Mouse (Mus musculus) liver, adult 2 months (tissue): ENCODE measurements around the gene Fam50b. TPM values are rescaled to one million over a fixed set of nuclear protein-coding genes. Genes with fewer than 3 reads are reported as not detected.

Experiments
- DNase-seq: peaks from one replicate; pipeline ENCODE4 v3.0.0-alpha.2; 2011; ENCODE audit warnings: low read depth, low spot score; ENCODE audit errors: extremely low read depth
- H3K27ac ChIP-seq: fragments of 200-500 bp; replicated peaks from 2 replicates; pipeline ENCODE4 v1.5.1; 2012; ENCODE audit warnings: low read depth, mild to moderate bottlenecking, control low read depth, inconsistent platforms, low read length; ENCODE audit not compliant: insufficient read depth
- H3K27me3 ChIP-seq: fragments of 200-500 bp; 2 replicates; pipeline ENCODE4 v1.6.1; 2012; ENCODE audit warnings: mild to moderate bottlenecking, moderate library complexity, low read length, inconsistent platforms; ENCODE audit not compliant: control insufficient read depth, insufficient read depth
- H3K36me3 ChIP-seq: fragments of 200-500 bp; 2 replicates; pipeline ENCODE4 v1.6.1; 2012; ENCODE audit warnings: low read length, inconsistent platforms; ENCODE audit not compliant: control insufficient read depth, insufficient read depth
- H3K4me1 ChIP-seq: fragments of 200-500 bp; 2 replicates; pipeline ENCODE4 v1.6.1; 2011; ENCODE audit warnings: low read length; ENCODE audit not compliant: control insufficient read depth, insufficient read depth
- H3K4me3 ChIP-seq: fragments of 200-500 bp; 2 replicates; pipeline ENCODE4 v1.5.1; 2011; ENCODE audit warnings: low read depth, mild to moderate bottlenecking, control low read depth, low read length, moderate library complexity; ENCODE audit not compliant: insufficient read depth
- H3K79me2 ChIP-seq: fragments of 200-500 bp; 2 replicates; pipeline ENCODE4 v1.6.1; 2012; ENCODE audit warnings: inconsistent platforms, mild to moderate bottlenecking, low read length, moderate library complexity; ENCODE audit not compliant: control insufficient read depth, insufficient read depth
- H3K9ac ChIP-seq: fragments of 200-500 bp; 2 replicates; pipeline ENCODE4 v1.6.1; 2012; ENCODE audit warnings: low read depth, mild to moderate bottlenecking, control low read depth, inconsistent platforms, low read length
- CTCF ChIP-seq: fragments of 200-500 bp; IDR thresholded peaks from 2 replicates; pipeline ENCODE4 v1.5.1; 2011; ENCODE audit warnings: low read depth, low read length, control low read depth
- POLR2A ChIP-seq: fragments of 200-500 bp; IDR thresholded peaks from 2 replicates; pipeline ENCODE4 v1.6.1; 2011; ENCODE audit warnings: low read length, control low read depth; ENCODE audit not compliant: insufficient read depth; ENCODE audit errors: extremely low read depth
- WGBS: fragments of 180-500 bp; shearing (Covaris S2); methylation state at CpG from one replicate; pipeline ENCODE4 v1.1.7; 2018; 5-methylcytosine and 5-hydroxymethylcytosine counted together
- polyA plus RNA-seq: library from polyadenylated mRNA; depleted of rRNA; stranded (reverse); fragments of >200 nt; gene quantifications from 2 replicates; pipeline ENCODE4 v1.2.3, GENCODE M21; 2012; rRNA removed
- total RNA-seq: library from RNA; depleted of rRNA; stranded (reverse); fragments of >200 nt; gene quantifications from 2 replicates; pipeline ENCODE4 v1.2.3, GENCODE M21; 2014; rRNA removed

The Fam50b gene
- total RNA-seq = 0.47 TPM in 1 of 2 replicates, not detected in the other
- 0.45 and 0.59 TPM in 2 replicates for polyA plus RNA-seq

DNA sequence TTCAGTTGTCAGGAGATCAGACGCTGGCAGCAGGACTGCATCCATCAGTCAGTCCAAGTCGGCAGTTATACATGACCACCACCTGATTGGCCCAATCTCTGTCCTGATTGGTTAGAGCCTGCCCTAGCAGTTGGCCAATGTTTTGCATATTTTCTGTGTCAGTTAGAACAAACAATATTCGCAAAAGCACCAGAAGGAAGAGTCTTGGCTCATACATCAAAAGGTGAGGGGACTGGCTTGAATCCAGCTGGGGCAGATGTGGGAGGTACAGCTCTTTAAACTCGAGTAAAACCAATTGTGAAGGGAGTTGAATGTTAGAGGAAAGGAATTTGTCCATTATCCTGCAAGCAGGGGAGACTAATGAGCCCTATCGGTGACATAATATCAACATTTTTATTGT is at the start of gene Fam50b:
TSS of gene Fam50b (plus strand) at position 165 of the 400 bp plus-strand sequence.
- peak; percentile 99 for DNase-seq

DNA sequence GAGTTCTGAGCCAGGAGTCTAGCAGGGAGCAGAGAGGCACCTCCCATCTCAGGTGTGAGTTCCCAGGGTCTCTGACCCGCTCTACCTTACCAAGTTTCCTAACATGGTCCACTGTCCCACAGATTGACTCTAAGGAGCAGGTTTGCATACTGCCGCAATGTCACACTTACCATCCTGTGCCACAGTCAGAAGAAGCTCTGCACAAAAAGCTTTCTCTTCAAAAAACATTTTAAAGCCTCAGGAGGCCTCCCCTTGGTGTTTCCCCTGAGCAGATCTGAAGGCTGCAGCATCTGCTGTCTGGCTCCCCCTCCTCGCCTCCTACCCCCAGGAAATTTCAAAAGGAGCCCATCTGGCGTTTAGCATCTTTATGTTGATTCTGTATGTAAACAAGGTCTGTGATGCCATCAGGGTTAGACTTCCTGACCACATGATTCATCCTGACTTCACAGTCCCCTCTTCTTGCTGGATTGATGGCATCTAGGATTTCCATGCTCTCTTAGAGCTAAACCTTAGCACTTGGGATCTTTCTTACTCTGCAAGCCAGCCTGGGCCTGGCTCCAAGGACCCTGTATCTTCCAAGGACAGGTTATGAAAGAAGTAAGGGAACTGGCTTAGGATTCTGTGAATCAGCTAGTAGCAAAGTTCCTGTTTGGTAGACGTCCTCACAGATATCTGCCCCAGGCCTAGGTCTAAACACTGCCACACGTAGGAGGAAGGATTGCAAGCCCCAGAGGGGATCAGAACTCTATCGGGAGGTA is 49.5 kb upstream of the Fam50b start:
- Histone ChIP-seq H3K4me3 (no peak overlapping the region), H3K27me3 (no peaks in the 10 kb centered on the region), H3K4me1 (no peaks in the 10 kb centered on the region), H3K79me2 (no peaks in the 10 kb centered on the region), H3K9ac (no peak overlapping the region), H3K27ac (no peak overlapping the region), H3K36me3 (no peaks in the 10 kb centered on the region)
- DNase-seq = no peak
- TF ChIP-seq POLR2A (no peak), CTCF (no peak)
- WGBS = 84% methylated on average over 7 of the region's 7 CpGs

More for the DNA sequence above, at the start of gene Fam50b:
- WGBS = 20% methylated on average over 5 of the region's 5 CpGs
- no peak for TF ChIP-seq CTCF
- no peak for TF ChIP-seq POLR2A
- Histone ChIP-seq H3K79me2 (no peaks in the 10 kb centered on the region), H3K27me3 (no peaks in the 10 kb centered on the region), H3K4me3 (no peak within 1 kb of the TSS), H3K36me3 (no peaks in the 10 kb centered on the region), H3K27ac (peak within 1 kb of the TSS; percentile 59), H3K9ac (peak within 1 kb of the TSS; percentile 40; the same call in 1 of the 2 replicates), H3K4me1 (peaks cover 16% of the 10 kb centered on the region)

DNA sequence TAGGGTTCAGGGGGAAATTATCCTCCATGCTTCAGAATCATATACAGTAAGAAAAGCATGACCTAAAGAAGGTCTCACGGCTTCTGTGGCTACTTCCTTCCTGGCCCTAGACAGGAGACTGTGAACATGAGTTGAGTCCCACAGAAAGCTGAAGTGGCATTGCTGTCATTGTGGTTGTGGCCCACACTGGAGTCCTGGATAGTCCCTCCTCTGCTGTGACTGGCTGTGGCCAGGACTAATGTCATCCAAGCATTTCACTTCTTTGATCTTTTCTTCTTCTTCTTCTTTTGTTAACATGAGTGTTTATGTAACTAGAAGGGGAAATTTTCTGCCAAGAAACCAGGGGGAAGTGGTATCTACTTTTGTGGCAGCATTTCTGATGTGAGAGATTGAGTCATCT is 43.6 kb upstream of the Fam50b start:
- Histone ChIP-seq H3K9ac (no peak overlapping the region), H3K79me2 (no peaks in the 10 kb centered on the region), H3K36me3 (no peaks in the 10 kb centered on the region), H3K4me1 (no peaks in the 10 kb centered on the region), H3K4me3 (no peak overlapping the region), H3K27me3 (no peaks in the 10 kb centered on the region), H3K27ac (no peak overlapping the region)
- WGBS = 74% methylated on average over 1 of the region's 1 CpGs
- TF ChIP-seq CTCF = no peak
- TF ChIP-seq POLR2A = no peak
- no peak for DNase-seq

DNA sequence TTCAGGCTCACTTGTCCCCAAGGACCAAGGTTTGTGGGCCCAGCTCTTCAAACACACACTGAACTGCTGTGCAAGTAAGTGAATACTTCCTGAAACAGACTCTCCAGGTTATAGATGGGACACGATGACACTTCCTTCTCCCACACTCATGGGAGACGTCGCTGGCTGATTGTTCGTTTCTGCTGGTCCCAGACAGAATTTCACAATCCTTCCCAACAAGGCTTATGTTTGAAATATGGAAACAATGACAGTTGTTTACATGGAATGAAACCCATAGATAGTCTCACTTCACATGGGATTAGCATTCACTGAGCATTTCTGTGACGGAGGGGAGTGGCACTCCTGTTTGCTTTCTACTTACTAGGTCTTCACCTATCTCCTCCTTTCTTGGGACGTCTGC is 41.5 kb upstream of the Fam50b start:
- 76% methylated on average over 6 of the region's 6 CpGs for WGBS
- no peak for DNase-seq
- TF ChIP-seq CTCF (no peak), POLR2A (no peak)

DNA sequence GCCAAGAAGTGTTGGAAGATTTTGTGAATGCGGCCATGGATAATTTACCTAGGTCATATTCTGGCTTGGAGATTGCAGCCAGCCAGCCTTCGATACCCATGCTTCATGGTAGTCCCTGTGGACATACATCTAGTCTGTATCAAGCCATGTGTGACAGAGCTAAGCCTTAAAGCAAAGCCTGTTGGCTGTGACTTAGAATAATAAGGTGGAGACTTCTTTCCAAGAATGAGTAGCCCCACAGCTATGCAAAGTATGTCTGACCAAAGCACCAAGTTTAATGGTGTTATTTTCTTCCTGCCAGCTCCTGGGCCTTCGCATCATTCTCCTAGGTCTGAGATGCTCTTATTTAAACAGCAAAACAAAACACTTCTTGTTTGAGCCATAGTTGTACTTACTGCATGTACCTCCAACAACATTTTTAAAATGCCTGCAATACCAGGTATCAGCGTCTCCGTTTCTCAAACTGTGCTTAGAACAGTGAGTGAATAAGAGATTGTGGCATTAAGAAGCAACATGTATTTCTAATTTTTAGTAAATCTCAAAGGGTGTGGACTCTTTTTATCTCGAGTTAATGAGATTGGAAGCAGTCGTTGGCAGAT is 37.8 kb upstream of the Fam50b start:
- Histone ChIP-seq H3K27ac (no peak overlapping the region), H3K4me3 (no peak overlapping the region), H3K4me1 (no peaks in the 10 kb centered on the region), H3K79me2 (no peaks in the 10 kb centered on the region), H3K27me3 (no peaks in the 10 kb centered on the region), H3K9ac (no peak overlapping the region), H3K36me3 (no peaks in the 10 kb centered on the region)
- no peak for DNase-seq
- TF ChIP-seq CTCF (no peak), POLR2A (no peak)
- WGBS = 89% methylated on average over 7 of the region's 7 CpGs

More for the DNA sequence above, 41.5 kb upstream of the Fam50b start:
- Histone ChIP-seq H3K36me3 (no peaks in the 10 kb centered on the region), H3K79me2 (no peaks in the 10 kb centered on the region), H3K27ac (no peak overlapping the region), H3K27me3 (no peaks in the 10 kb centered on the region), H3K4me3 (no peak overlapping the region), H3K4me1 (no peaks in the 10 kb centered on the region), H3K9ac (no peak overlapping the region)

DNA sequence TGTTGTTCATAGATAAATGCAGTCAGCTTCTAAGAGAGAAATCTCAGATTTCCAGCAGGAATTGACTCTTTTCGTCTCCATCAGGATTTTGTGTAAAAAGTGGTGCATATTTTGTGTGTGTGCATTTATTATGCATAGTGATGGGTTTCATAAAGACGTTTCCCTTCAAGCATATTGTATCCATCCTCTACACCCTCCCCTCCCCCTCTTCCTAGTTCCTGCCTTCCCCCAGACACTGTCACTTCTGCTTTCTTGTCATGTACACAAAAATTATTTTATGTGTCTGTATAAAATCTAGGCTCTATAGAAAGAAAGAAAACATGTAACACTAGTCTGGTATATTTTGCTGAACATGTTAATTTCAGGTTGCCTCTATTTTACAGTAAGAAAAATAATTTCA is 34.6 kb upstream of the Fam50b start:
- 84% methylated on average over 2 of the region's 2 CpGs for WGBS
- no peak overlapping the region for H3K9ac ChIP-seq
- H3K27me3 ChIP-seq = no peaks in the 10 kb centered on the region
- H3K4me3 ChIP-seq = no peak overlapping the region
- H3K36me3 ChIP-seq = no peaks in the 10 kb centered on the region
- no peak for DNase-seq
- peaks cover 2% of the 10 kb centered on the region; the same call in 1 of the 2 replicates for H3K4me1 ChIP-seq
- no peaks in the 10 kb centered on the region for H3K79me2 ChIP-seq
- TF ChIP-seq CTCF (no peak), POLR2A (no peak)
- H3K27ac ChIP-seq = no peak overlapping the region
